Mouse (Mus musculus) liver, postnatal 0 days (tissue): Measurements from ENCODE around the gene Gm21973.

Source experiments
- CTCF ChIP-seq: sonication (generic); IDR thresholded peaks from 2 replicates; pipeline ENCODE4 v1.5.1; 2016; ENCODE audit warnings: antibody characterized with exemption, low read depth
- EP300 ChIP-seq: IDR thresholded peaks from 2 replicates; pipeline ENCODE4 v1.6.1; 2016; ENCODE audit warnings: antibody characterized with exemption, low read depth, mild to moderate bottlenecking

DNA sequence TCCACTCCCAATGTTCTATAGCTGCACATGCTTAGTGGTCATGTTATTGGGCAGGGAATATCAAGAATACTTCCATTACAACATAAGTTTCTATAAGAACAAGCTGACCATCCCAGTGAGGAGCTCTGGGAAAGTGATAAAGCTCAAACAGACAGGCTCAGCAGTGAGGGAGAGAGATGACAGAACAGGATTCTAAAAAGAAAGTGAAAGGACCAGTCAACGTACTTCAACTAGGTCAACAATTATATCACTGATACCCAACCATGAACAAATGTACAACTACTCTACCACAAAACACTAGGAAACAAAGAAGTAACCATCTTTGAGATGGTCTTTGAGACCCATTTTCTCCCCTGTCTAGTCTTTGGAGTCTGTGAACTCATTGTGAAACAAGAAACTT is 28.6 kb upstream of the Gm21973 start:
- TF ChIP-seq EP300 (no peak), CTCF (no peak)
